Mouse (Mus musculus) liver, adult 2 months (tissue): ENCODE measurements at regions not wholly inside any gene's neighbourhood (a gene's known extent, or its start where the extent isn't known, plus 50 kb on each side); places are given as distances from the start of the nearest gene placed in this dataset.

Source experiments
- DNase-seq: peaks from one replicate; pipeline ENCODE4 v3.0.0-alpha.2; 2011; ENCODE audit warnings: low read depth, low spot score; ENCODE audit errors: extremely low read depth
- H3K27ac ChIP-seq: fragments of 200-500 bp; replicated peaks from 2 replicates; pipeline ENCODE4 v1.5.1; 2012; ENCODE audit warnings: low read depth, mild to moderate bottlenecking, control low read depth, inconsistent platforms, low read length; ENCODE audit not compliant: insufficient read depth
- H3K27me3 ChIP-seq: fragments of 200-500 bp; 2 replicates; pipeline ENCODE4 v1.6.1; 2012; ENCODE audit warnings: mild to moderate bottlenecking, moderate library complexity, low read length, inconsistent platforms; ENCODE audit not compliant: control insufficient read depth, insufficient read depth
- H3K36me3 ChIP-seq: fragments of 200-500 bp; 2 replicates; pipeline ENCODE4 v1.6.1; 2012; ENCODE audit warnings: low read length, inconsistent platforms; ENCODE audit not compliant: control insufficient read depth, insufficient read depth
- H3K4me1 ChIP-seq: fragments of 200-500 bp; 2 replicates; pipeline ENCODE4 v1.6.1; 2011; ENCODE audit warnings: low read length; ENCODE audit not compliant: control insufficient read depth, insufficient read depth
- H3K4me3 ChIP-seq: fragments of 200-500 bp; 2 replicates; pipeline ENCODE4 v1.5.1; 2011; ENCODE audit warnings: low read depth, mild to moderate bottlenecking, control low read depth, low read length, moderate library complexity; ENCODE audit not compliant: insufficient read depth
- H3K79me2 ChIP-seq: fragments of 200-500 bp; 2 replicates; pipeline ENCODE4 v1.6.1; 2012; ENCODE audit warnings: inconsistent platforms, mild to moderate bottlenecking, low read length, moderate library complexity; ENCODE audit not compliant: control insufficient read depth, insufficient read depth
- H3K9ac ChIP-seq: fragments of 200-500 bp; 2 replicates; pipeline ENCODE4 v1.6.1; 2012; ENCODE audit warnings: low read depth, mild to moderate bottlenecking, control low read depth, inconsistent platforms, low read length
- CTCF ChIP-seq: fragments of 200-500 bp; IDR thresholded peaks from 2 replicates; pipeline ENCODE4 v1.5.1; 2011; ENCODE audit warnings: low read depth, low read length, control low read depth
- POLR2A ChIP-seq: fragments of 200-500 bp; IDR thresholded peaks from 2 replicates; pipeline ENCODE4 v1.6.1; 2011; ENCODE audit warnings: low read length, control low read depth; ENCODE audit not compliant: insufficient read depth; ENCODE audit errors: extremely low read depth
- WGBS: fragments of 180-500 bp; shearing (Covaris S2); methylation state at CpG from one replicate; pipeline ENCODE4 v1.1.7; 2018; 5-methylcytosine and 5-hydroxymethylcytosine counted together

DNA sequence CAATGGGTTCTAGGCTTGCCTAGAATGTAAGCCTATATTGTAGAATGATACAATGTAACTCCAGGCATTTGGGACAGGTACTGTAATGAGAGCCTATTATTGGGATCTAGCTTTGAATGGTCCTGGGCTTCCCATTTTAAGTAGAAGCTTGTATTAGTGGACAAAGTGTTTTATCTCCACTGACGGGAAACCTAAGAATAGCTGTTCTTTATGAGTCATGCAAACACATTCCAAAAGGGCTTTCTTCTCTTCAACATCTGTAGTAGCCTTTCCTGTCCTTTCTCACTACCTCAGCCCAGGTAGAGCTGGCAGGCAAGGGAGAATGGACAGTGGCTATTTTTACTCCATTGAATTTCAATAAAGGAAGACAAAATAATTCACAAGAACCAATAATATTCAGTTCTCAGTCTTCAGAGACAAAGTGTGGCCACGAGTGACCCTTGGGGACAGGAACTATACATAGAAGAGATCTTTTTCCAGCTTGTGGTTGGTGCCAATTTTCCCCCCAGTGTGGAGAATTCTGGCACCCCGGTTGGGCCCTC is 82.8 kb downstream of the Csl start:
- Histone ChIP-seq H3K27me3 (no peaks in the 10 kb centered on the region), H3K36me3 (no peaks in the 10 kb centered on the region), H3K79me2 (no peaks in the 10 kb centered on the region), H3K27ac (no peak overlapping the region), H3K9ac (no peak overlapping the region), H3K4me3 (no peak overlapping the region), H3K4me1 (peaks cover 2% of the 10 kb centered on the region)
- DNase-seq, result no peak
- TF ChIP-seq POLR2A, result no peak
- no peak for TF ChIP-seq CTCF
- WGBS, result 88% methylated on average over 3 of the region's 3 CpGs

DNA sequence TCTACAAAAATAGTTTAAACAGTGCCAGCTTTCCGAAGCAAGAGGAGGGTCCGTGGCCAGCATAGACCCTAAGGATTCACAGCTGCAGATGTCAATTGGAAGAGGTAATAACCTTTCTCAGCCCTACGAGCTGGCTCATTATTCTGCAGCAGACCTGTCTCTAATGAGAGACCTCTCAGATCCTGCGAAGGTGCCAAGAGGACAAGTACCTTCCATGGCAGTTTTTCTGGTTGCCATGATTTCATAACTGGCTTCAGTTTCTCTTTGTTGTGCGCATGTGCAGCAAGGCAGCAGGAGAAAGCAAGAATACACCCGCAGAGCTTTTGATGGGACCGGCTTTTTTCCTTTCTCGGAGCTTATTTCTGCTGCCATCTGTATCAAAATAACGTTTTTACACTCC is 81.4 kb downstream of the Csl start:
- Histone ChIP-seq H3K4me3 (no peak overlapping the region), H3K4me1 (peaks cover 2% of the 10 kb centered on the region), H3K36me3 (no peaks in the 10 kb centered on the region), H3K27me3 (no peaks in the 10 kb centered on the region), H3K9ac (no peak overlapping the region), H3K27ac (no peak overlapping the region), H3K79me2 (no peaks in the 10 kb centered on the region)
- TF ChIP-seq CTCF, result no peak
- TF ChIP-seq POLR2A, result no peak
- no peak for DNase-seq
- WGBS, result 90% methylated on average over 9 of the region's 9 CpGs

DNA sequence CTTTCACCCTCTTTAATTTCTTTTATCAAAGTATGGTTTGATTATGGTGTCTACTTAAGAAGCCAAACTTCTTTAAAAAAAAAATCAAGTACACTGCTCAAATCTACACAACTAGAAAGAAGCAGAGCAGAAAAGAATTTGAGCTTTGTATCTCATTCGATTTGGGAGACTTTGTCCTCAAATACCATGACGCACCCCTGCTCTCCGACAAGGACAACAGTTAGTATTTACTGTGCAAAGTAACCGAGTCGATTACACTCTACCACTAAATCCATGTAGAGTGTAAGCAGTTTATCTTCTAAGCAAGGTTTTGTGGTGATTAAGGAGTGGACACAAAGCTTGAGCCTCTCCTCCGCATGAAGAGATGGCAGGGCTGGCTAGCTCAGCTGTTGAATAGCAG is 79.6 kb downstream of the Csl start:
- H3K27ac ChIP-seq, result peak overlapping the region; percentile 64

DNA sequence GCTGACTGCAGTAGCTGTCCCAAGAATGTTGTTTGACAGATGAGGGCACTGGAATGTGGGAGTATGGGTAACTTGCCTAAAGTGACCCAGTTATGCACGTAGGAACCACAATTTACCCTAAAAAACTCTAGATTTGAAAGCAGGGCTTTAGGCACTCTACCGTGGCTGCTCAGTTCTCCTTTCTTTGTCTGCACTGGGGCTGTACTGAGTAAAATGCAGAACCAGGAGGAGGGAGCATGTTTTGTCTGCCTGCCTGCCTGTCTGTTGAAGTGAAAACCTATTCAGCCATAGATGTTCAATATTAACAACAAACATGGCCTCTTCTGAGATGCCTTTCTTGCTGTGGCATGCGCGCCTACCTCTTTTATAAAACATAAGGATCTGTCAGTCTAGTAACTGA is 77.5 kb downstream of the Csl start:
- H3K9ac ChIP-seq, result no peak overlapping the region
- no peak for DNase-seq
- H3K4me1 ChIP-seq, result peaks cover 2% of the 10 kb centered on the region
- TF ChIP-seq POLR2A, result no peak
- TF ChIP-seq CTCF, result no peak
- H3K36me3 ChIP-seq, result no peaks in the 10 kb centered on the region
- no peak overlapping the region for H3K27ac ChIP-seq
- H3K27me3 ChIP-seq, result no peaks in the 10 kb centered on the region
- H3K79me2 ChIP-seq, result no peaks in the 10 kb centered on the region
- no peak overlapping the region for H3K4me3 ChIP-seq
- 92% methylated on average over 4 of the region's 4 CpGs for WGBS

More for the DNA sequence above, 79.6 kb downstream of the Csl start:
- Histone ChIP-seq H3K79me2 (no peaks in the 10 kb centered on the region), H3K4me3 (no peak overlapping the region), H3K4me1 (peaks cover 2% of the 10 kb centered on the region), H3K36me3 (no peaks in the 10 kb centered on the region), H3K27me3 (no peaks in the 10 kb centered on the region), H3K9ac (no peak overlapping the region)
- peak; percentile 68 for DNase-seq
- TF ChIP-seq CTCF, result no peak
- TF ChIP-seq POLR2A, result no peak
- WGBS, result 31% methylated on average over 6 of the region's 6 CpGs

DNA sequence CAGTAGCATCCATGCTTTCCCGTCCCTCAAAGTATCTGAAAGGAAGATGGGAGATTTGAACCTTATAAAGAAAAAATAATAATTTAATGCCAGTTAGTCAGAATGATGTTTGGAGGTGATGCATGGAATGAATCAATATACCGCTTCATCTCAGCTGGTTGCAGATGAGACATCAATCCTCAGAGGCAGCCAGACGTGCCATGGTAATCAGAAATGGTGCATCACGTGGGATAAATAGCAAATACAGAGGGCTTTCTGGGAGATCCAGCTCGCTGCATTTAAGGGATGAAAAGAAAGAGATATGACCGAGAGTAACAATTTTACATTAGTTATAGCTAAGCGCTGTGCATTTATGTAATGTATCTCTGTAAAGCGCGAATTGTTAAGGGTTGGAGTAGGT is 77.1 kb downstream of the Csl start:
- WGBS, result 94% methylated on average over 9 of the region's 9 CpGs
- no peak for TF ChIP-seq POLR2A
- TF ChIP-seq CTCF, result no peak
- no peaks in the 10 kb centered on the region for H3K36me3 ChIP-seq

DNA sequence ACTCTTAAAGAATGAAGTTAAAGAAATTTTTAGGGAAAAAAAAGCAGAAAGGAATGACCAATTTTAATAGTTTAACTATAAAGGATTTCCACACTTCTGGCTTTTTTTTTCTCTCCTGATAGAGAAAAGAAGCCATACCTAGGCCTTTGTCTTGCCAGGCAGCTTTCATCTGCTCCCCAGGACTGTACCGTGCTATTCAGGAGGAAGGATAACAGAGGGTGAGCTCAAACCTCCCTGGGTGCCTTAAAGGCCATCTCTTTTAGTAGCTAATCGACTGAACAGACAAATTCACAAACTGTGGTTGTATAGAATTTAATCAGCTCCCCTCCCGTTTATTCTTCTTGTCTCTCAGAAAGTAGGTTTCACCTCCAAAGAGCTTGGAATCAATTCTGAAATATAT is 76.1 kb downstream of the Csl start:
- Histone ChIP-seq H3K36me3 (no peaks in the 10 kb centered on the region), H3K4me1 (peaks cover 2% of the 10 kb centered on the region), H3K4me3 (no peak overlapping the region), H3K27me3 (no peaks in the 10 kb centered on the region), H3K79me2 (no peaks in the 10 kb centered on the region), H3K27ac (no peak overlapping the region), H3K9ac (no peak overlapping the region)
- no peak for DNase-seq
- no peak for TF ChIP-seq POLR2A
- TF ChIP-seq CTCF, result no peak
- 66% methylated on average over 3 of the region's 3 CpGs for WGBS

More for the DNA sequence above, 77.1 kb downstream of the Csl start:
- H3K27ac ChIP-seq, result no peak overlapping the region
- no peak overlapping the region for H3K4me3 ChIP-seq
- H3K27me3 ChIP-seq, result no peaks in the 10 kb centered on the region
- DNase-seq, result no peak
- H3K4me1 ChIP-seq, result peaks cover 2% of the 10 kb centered on the region
- H3K79me2 ChIP-seq, result no peaks in the 10 kb centered on the region
- H3K9ac ChIP-seq, result no peak overlapping the region
